Mouse (Mus musculus) heart, postnatal 0 days (tissue): ENCODE measurements around the gene Pafah1b3. TPM values are rescaled to one million over a fixed set of nuclear protein-coding genes. Genes with fewer than 3 reads are reported as not detected.
A peak's percentile ranks its signal among the peaks of the same experiment; 100 is the strongest.

ENCODE experiments used
- ATAC-seq: fragments of 200-750 bp; cut with Nextera tagmentation; 2 replicates; pipeline ENCODE4 v1.8.0; 2017; ENCODE audit warnings: low read depth, moderate number of reproducible peaks, moderate library complexity; ENCODE audit not compliant: insufficient read depth
- DNase-seq: peaks from one replicate; pipeline ENCODE4 v3.0.0-alpha.2; 2016; ENCODE audit warnings: low spot score
- H3K27ac ChIP-seq: fragments of 300-500 bp; sonication (generic); 2 replicates; pipeline ENCODE4 v1.5.1; 2014; ENCODE audit warnings: low read depth, mild to moderate bottlenecking
- H3K27me3 ChIP-seq: fragments of 300-500 bp; sonication (generic); 2 replicates; pipeline ENCODE4 v1.6.1; 2014; ENCODE audit warnings: low read length, mixed read lengths; ENCODE audit not compliant: control insufficient read depth, insufficient read depth
- H3K36me3 ChIP-seq: fragments of 300-500 bp; sonication (generic); replicated peaks from 2 replicates; pipeline ENCODE4 v1.6.1; 2014; ENCODE audit warnings: low read length, mixed read lengths; ENCODE audit not compliant: control insufficient read depth, insufficient read depth
- H3K4me1 ChIP-seq: fragments of 300-500 bp; sonication (generic); 2 replicates; pipeline ENCODE4 v1.6.1; 2014; ENCODE audit warnings: antibody characterized with exemption; ENCODE audit not compliant: control insufficient read depth, insufficient read depth
- H3K4me2 ChIP-seq: fragments of 300-500 bp; sonication (generic); 2 replicates; pipeline ENCODE4 v1.6.1; 2014; ENCODE audit warnings: low read depth, mild to moderate bottlenecking, low read length, moderate library complexity
- H3K4me3 ChIP-seq: fragments of 300-500 bp; sonication (generic); 2 replicates; pipeline ENCODE4 v1.5.1; 2014; ENCODE audit warnings: low read depth, low read length
- H3K9ac ChIP-seq: fragments of 300-500 bp; sonication (generic); replicated peaks from 2 replicates; pipeline ENCODE4 v1.6.1; 2014; ENCODE audit warnings: low read depth, low read length, mixed read lengths
- H3K9me3 ChIP-seq: fragments of 300-500 bp; sonication (generic); replicated peaks from 2 replicates; pipeline ENCODE4 v1.6.1; 2016; ENCODE audit warnings: low read length; ENCODE audit not compliant: control insufficient read depth
- CTCF ChIP-seq: IDR thresholded peaks from 2 replicates; pipeline ENCODE4 v1.5.1; 2016; ENCODE audit warnings: antibody characterized with exemption, control low read depth, low read depth
- EP300 ChIP-seq: IDR thresholded peaks from 2 replicates; pipeline ENCODE4 v1.6.1; 2016; ENCODE audit warnings: antibody characterized with exemption, low read depth
- WGBS: fragments of 180-500 bp; shearing (Covaris S2); extraction: QIAGEN DNeasy Blood & Tissue Kit; methylation state at CpG from one replicate; pipeline ENCODE4 v1.1.7; 2014; 5-methylcytosine and 5-hydroxymethylcytosine counted together
- polyA plus RNA-seq: library from polyadenylated mRNA; unstranded; fragments of >200 nt; fragmentation: Nextera tagmentation; extraction: Ambion mirVana; gene quantifications from 2 replicates; pipeline ENCODE4 v1.2.1, GENCODE M21; 2015
- total RNA-seq: library from RNA; depleted of rRNA; stranded (reverse); fragments of >200 nt; gene quantifications from 2 replicates; pipeline ENCODE4 v1.2.3, GENCODE M21; 2014; ENCODE audit warnings: low replicate concordance; rRNA removed

The Pafah1b3 gene
- total RNA-seq (83.9 and 161 TPM in 2 replicates), polyA plus RNA-seq (57.3 and 61.5 TPM in 2 replicates)

DNA sequence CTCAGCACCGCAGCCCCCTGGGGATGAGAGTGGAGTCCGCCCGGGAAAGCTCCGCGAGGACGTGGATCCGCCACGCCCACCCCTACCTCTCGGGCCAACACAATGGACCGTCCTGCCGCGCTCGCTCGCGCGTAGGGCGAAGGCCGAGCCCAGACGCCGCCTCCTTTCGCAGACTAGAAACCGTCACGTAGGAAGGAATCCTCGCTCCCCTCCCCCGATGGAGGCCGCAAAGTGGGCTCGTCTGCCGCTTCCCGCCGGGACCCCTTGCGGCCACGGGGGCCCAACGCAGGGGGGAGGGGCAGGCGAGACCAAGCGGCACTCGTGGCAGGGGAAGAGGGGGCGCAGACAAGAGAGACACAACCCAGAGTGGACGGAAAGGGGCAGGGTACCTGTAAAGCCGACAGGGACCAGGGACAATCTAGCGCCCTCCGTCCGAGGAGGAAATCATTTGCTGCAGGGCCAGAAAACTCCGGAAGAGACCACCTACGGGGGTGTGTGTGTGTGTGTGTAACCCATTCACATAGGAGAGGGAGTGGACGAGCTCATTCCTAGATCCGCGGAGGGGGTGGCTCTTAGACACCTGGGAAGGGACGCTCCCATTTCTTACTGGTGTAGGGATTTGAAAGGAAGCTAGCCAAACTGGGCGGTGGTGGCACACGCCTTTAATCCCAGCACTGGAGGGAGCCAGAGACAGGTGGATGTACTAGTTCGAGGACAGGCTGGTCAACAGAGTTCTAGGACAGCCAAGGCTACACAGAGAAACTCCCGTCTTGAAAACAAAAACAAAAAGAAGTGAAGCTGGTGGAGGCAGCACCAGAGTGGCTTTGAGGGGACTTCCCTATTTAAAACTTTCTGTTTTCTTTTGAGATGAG, at the start of gene Pafah1b3:
Gene Pafah1b3, minus strand, starts transcription at position 533 of the 872 bp plus-strand sequence.
- H3K36me3 ChIP-seq = peaks cover 17% of the 10 kb centered on the region
- H3K9me3 ChIP-seq = no peaks in the 10 kb centered on the region
- H3K4me1 ChIP-seq = peaks cover 3% of the 10 kb centered on the region; the same call in 1 of the 2 replicates
- H3K27ac ChIP-seq = peak within 1 kb of the TSS; percentile 70
- H3K4me3 ChIP-seq = peak within 1 kb of the TSS; percentile 75
- under 1% methylated on average over 52 of the region's 52 CpGs for WGBS
- DNase-seq (peak; percentile 90), ATAC-seq (peak; percentile 90)
- peak; percentile 67; the same call in 1 of the 2 replicates for TF ChIP-seq EP300
- peak; percentile 39 for TF ChIP-seq CTCF
- H3K9ac ChIP-seq = peak within 1 kb of the TSS; percentile 58
- peak within 1 kb of the TSS; percentile 88 for H3K4me2 ChIP-seq
- H3K27me3 ChIP-seq = no peaks in the 10 kb centered on the region

GRCm38 (mm10) chr7:25341000-25341784, 43.4 kb upstream of the Pafah1b3 start:
- Histone ChIP-seq H3K27ac (no peak overlapping the region), H3K4me2 (no peak overlapping the region), H3K9me3 (no peaks in the 10 kb centered on the region), H3K27me3 (no peaks in the 10 kb centered on the region), H3K4me1 (no peaks in the 10 kb centered on the region), H3K9ac (no peak overlapping the region), H3K36me3 (peaks cover 19% of the 10 kb centered on the region), H3K4me3 (no peak overlapping the region)
- ATAC-seq (no peak), DNase-seq (no peak)
- 85% methylated on average over 20 of the region's 20 CpGs for WGBS
- TF ChIP-seq CTCF (no peak), EP300 (no peak)

- no peak for DNase-seq
- H3K9me3 ChIP-seq = no peaks in the 10 kb centered on the region
- WGBS = 85% methylated on average over 9 of the region's 9 CpGs
- no peaks in the 10 kb centered on the region for H3K4me1 ChIP-seq
- H3K4me2 ChIP-seq = no peak overlapping the region
- no peak overlapping the region for H3K27ac ChIP-seq
- TF ChIP-seq EP300 (no peak), CTCF (no peak)
- no peak overlapping the region for H3K9ac ChIP-seq
- no peak overlapping the region for H3K4me3 ChIP-seq
- H3K36me3 ChIP-seq = peaks cover 27% of the 10 kb centered on the region
- ATAC-seq = no peak
- no peaks in the 10 kb centered on the region for H3K27me3 ChIP-seq
These were observed 41.5 kb upstream of the Pafah1b3 start for GRCm38 (mm10) chr7:25339329-25339728.

- Histone ChIP-seq H3K4me1 (no peaks in the 10 kb centered on the region), H3K27ac (no peak overlapping the region), H3K4me3 (no peak overlapping the region), H3K27me3 (no peaks in the 10 kb centered on the region), H3K36me3 (peaks cover 29% of the 10 kb centered on the region), H3K4me2 (no peak overlapping the region), H3K9me3 (no peaks in the 10 kb centered on the region), H3K9ac (no peak overlapping the region)
- no peak for DNase-seq
- WGBS = 70% methylated on average over 12 of the region's 12 CpGs
- TF ChIP-seq CTCF = no peak
- no peak for TF ChIP-seq EP300
- no peak for ATAC-seq
These were observed 36.7 kb upstream of the Pafah1b3 start for GRCm38 (mm10) chr7:25334472-25334871.

GRCm38 (mm10) chr7:25333596-25334307, 36.0 kb upstream of the Pafah1b3 start:
- no peaks in the 10 kb centered on the region for H3K4me1 ChIP-seq
- DNase-seq (peak; percentile 72), ATAC-seq (peak; percentile 77)
- no peaks in the 10 kb centered on the region for H3K27me3 ChIP-seq
- no peak overlapping the region for H3K9ac ChIP-seq
- no peak overlapping the region for H3K27ac ChIP-seq
- H3K9me3 ChIP-seq = no peaks in the 10 kb centered on the region
- TF ChIP-seq CTCF (peak; percentile 81), EP300 (no peak)
- 42% methylated on average over 15 of the region's 16 CpGs for WGBS
- H3K4me3 ChIP-seq = no peak overlapping the region
- H3K36me3 ChIP-seq = peaks cover 29% of the 10 kb centered on the region
- no peak overlapping the region for H3K4me2 ChIP-seq
